Mouse (Mus musculus): Measurements from ENCODE around the gene Kif5c.

GRCm38 (mm10) chr2:49694727-49695126 lies 75.6 kb downstream of the Kif5c start:
- no peak for TF ChIP-seq POLR2A (IDR thresholded peaks at IDR 0.05; ENCODE audit: low read depth, low read length)
- no peak for TF ChIP-seq CTCF (IDR thresholded peaks at IDR 0.05; ENCODE audit: extremely low read depth, insufficient read length, insufficient replicate concordance, low read depth, low read length)
